Mouse (Mus musculus): ENCODE measurements around the gene Gm128.

DNA sequence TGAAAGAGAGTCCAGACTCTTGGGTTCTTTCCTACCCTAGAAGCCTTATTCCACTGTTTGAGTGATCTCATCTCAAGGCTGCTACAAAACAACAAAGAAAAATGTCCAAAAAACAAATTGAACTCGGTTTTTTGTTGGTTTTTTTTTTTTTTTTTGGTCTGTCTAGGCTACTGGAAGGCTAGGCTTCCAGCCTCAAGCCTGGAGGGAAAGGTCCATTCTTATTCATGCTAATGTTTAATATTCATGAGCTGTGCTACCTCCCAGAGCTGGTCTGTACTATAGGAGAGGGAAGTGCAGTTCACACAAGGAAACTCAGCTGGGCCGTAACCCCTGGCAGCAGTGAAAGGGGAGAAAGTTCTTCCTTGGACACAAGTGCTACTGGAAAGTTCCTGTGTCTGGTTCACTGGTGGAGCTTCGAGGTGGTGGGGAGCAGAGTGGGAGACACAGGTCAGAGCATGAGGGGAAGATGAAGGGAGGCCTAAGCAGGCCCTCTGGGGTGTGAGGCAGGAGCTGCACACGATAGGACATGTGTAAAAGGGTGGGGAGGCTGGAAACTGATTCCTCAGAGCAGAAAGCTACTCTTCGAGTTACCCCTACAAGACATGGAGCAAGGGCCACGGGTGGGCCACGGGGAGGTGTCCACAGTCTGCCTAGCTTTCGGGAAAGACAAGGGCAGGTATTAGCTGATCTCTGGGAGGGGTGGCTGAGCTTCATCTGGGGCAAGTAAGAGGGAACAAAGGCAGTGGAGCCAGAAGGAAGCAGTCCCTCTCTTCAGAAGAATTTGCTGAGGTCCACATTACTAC is 10.7 kb downstream of the Gm128 start:
- no peak for TF ChIP-seq CTCF (IDR thresholded peaks at IDR 0.05; ENCODE audit: low read depth)
- no peak for TF ChIP-seq EP300 (optimal IDR thresholded peaks at IDR 0.05)

Data from stomach, postnatal 0 days (tissue).